Mouse (Mus musculus) liver, embryonic 14.5 days (tissue): ENCODE data around the gene C1qtnf2. TPM values are rescaled to one million over a fixed set of nuclear protein-coding genes. Genes with fewer than 3 reads are reported as not detected.

Source experiments
- ATAC-seq: fragments of 200-750 bp; cut with Nextera tagmentation; 2 replicates; pipeline ENCODE4 v1.8.0; 2017; ENCODE audit warnings: moderate number of reproducible peaks, mild to moderate bottlenecking, moderate library complexity; ENCODE audit not compliant: insufficient read depth
- DNase-seq, 3 experiments: peaks; one replicate each; pipeline ENCODE4 v3.0.0-alpha.2; 2012 to 2013; ENCODE audit warnings: low read depth in 3 of 3, low spot score in 3 of 3
- H3K27ac ChIP-seq: fragments of 300-500 bp; sonication (generic); 2 replicates; pipeline ENCODE4 v1.5.1; 2014; ENCODE audit warnings: moderate library complexity, mild to moderate bottlenecking, control low read depth, inconsistent platforms
- H3K27me3 ChIP-seq: fragments of 300-500 bp; sonication (generic); 2 replicates; pipeline ENCODE4 v1.6.1; 2014; ENCODE audit warnings: mild to moderate bottlenecking, low read length, moderate library complexity; ENCODE audit not compliant: control insufficient read depth, insufficient read depth
- H3K36me3 ChIP-seq: fragments of 300-500 bp; sonication (generic); replicated peaks from 2 replicates; pipeline ENCODE4 v1.6.1; 2014; ENCODE audit warnings: low read depth; ENCODE audit not compliant: control insufficient read depth, insufficient read depth
- H3K4me1 ChIP-seq, 2 experiments: fragments of 200-500 bp in 1 of 2; fragments of 300-500 bp in 1 of 2; sonication (generic) in 1 of 2; replicated peaks; 2 replicates each; pipeline ENCODE4 v1.6.1; 2012 to 2014; ENCODE audit warnings: antibody characterized with exemption in 1 of 2, inconsistent platforms in 1 of 2, low read length in 1 of 2; ENCODE audit not compliant: control insufficient read depth in 2 of 2, insufficient read depth in 2 of 2
- H3K4me2 ChIP-seq: fragments of 300-500 bp; sonication (generic); 2 replicates; pipeline ENCODE4 v1.6.1; 2014; ENCODE audit warnings: low read depth, mild to moderate bottlenecking, control low read depth, moderate library complexity
- H3K4me3 ChIP-seq, 2 experiments: fragments of 200-500 bp in 1 of 2; fragments of 300-500 bp in 1 of 2; sonication (generic) in 1 of 2; 2 replicates each; pipeline ENCODE4 v1.5.1; 2012 to 2014; ENCODE audit warnings: low read depth in 2 of 2, low read length in 2 of 2, mild to moderate bottlenecking in 2 of 2, control low read depth in 1 of 2, inconsistent platforms in 1 of 2, moderate library complexity in 1 of 2; ENCODE audit not compliant: insufficient read depth in 1 of 2
- H3K9ac ChIP-seq: fragments of 300-500 bp; sonication (generic); replicated peaks from 2 replicates; pipeline ENCODE4 v1.6.1; 2014; ENCODE audit warnings: mild to moderate bottlenecking, control low read depth, moderate library complexity
- H3K9me3 ChIP-seq: fragments of 300-500 bp; sonication (generic); 2 replicates; pipeline ENCODE4 v1.6.1; 2016; ENCODE audit warnings: low read length, mixed read lengths; ENCODE audit not compliant: control insufficient read depth
- CTCF ChIP-seq: IDR thresholded peaks from 2 replicates; pipeline ENCODE4 v1.5.1; 2016; ENCODE audit warnings: antibody characterized with exemption, low read depth, control low read depth
- EP300 ChIP-seq: IDR thresholded peaks from 2 replicates; pipeline ENCODE4 v1.6.1; 2016; ENCODE audit warnings: antibody characterized with exemption, low read depth
- WGBS: fragments of 180-500 bp; shearing (Covaris S2); extraction: QIAGEN DNeasy Blood & Tissue Kit; methylation state at CpG from one replicate; pipeline ENCODE4 v1.1.7; 2014; ENCODE audit not compliant: insufficient replicate concordance; 5-methylcytosine and 5-hydroxymethylcytosine counted together
- polyA plus RNA-seq, 2 experiments: library from polyadenylated mRNA; depleted of rRNA in 1 of 2; stranded (reverse) in 1 of 2; unstranded in 1 of 2; fragments of >200 nt; fragmentation: Nextera tagmentation in 1 of 2; extraction: Ambion mirVana in 1 of 2; gene quantifications; 2 replicates each; pipeline versions ENCODE4 v1.2.1 to v1.2.3; 2012 to 2014

The C1qtnf2 gene
- polyA plus RNA-seq, 2 experiments: 0.32 to 0.41 TPM

DNA sequence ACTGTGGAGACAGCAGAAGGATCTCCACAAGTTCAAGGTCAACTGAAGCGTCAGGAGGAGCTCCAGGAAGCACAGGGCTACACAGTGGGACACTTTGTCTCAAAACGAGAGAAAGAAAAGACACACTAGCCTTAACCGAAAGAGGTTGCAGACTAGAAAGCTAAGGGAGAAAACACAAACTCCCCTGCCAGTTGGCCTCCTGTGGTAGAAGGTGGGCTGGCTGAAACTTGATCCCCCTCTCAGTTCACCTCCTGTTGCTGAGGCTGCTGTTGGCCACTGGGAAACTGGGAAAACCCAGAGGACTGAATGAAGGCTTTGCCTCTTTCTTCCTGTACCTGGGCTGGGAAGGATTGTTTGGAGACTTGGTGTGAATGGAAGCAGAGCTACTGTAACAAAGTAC is 56.0 kb downstream of the C1qtnf2 start:
- no peaks in the 10 kb centered on the region for H3K9me3 ChIP-seq
- ATAC-seq: no peak
- 58% methylated on average over 3 of the region's 3 CpGs for WGBS
- no peak for DNase-seq
- TF ChIP-seq CTCF (no peak), EP300 (no peak)
- no peak overlapping the region for H3K9ac ChIP-seq
- H3K4me3 ChIP-seq: no peak overlapping the region
- peaks cover 16% of the 10 kb centered on the region for H3K27me3 ChIP-seq
- H3K4me2 ChIP-seq: no peak overlapping the region
- no peak overlapping the region for H3K27ac ChIP-seq
- 0 out of 4 replicates have a peak, but pooled peaks cover 0 to 4% of the 10 kb centered on the region in 2 experiments for H3K4me1 ChIP-seq
- no peaks in the 10 kb centered on the region for H3K36me3 ChIP-seq

DNA sequence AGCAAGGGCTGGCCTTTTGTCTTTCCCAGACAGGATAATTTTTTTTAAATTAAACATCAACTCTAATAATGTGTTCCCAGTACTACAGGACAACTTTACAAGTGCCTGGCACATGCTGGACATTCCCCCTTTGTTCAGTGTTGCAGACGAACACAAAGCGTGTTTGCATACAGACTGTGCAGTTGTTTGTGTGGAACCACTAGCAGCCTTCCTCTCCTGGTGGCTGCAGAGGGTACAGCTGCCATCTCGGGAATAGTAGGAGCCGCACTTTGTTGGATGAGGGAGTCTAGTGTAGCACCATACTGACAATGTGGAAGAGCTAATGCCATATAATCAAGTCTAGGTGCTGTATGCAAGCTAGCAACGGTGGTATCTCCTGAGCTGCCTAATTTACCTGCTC is 57.5 kb downstream of the C1qtnf2 start:
- DNase-seq (no peak), ATAC-seq (no peak)
- H3K4me3 ChIP-seq: no peak overlapping the region
- TF ChIP-seq CTCF (0 out of 2 replicates have a peak, but pooled peaks have one; percentile 16), EP300 (no peak)
- H3K27ac ChIP-seq: no peak overlapping the region
- H3K4me2 ChIP-seq: no peak overlapping the region
- H3K36me3 ChIP-seq: no peaks in the 10 kb centered on the region
- peaks cover 16% of the 10 kb centered on the region for H3K27me3 ChIP-seq
- WGBS: 51% methylated on average over 5 of the region's 5 CpGs
- H3K9me3 ChIP-seq: no peaks in the 10 kb centered on the region
- H3K9ac ChIP-seq: no peak overlapping the region
- H3K4me1 ChIP-seq: 0 out of 4 replicates have a peak, but pooled peaks cover 0 to 4% of the 10 kb centered on the region in 2 experiments

DNA sequence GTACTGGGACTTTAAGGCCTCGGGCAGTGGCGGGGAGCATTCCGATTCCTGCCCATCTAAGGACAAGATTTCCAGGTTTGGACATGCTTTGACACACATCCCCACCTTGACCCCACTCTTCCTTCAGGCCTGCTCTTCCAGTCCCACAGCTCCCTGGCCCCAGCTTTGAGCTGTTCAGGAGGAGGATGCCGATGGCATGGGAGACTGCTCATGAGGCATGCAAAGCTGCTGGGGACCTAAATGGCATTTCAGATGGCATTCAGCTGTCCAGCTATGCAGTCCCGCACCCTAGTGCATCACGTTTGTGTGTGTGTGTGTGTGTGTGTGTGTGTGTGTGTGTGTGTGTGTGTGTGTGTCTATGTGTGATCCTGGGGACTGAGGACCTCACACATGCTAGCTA is 63.0 kb downstream of the C1qtnf2 start:
- Histone ChIP-seq H3K9me3 (no peaks in the 10 kb centered on the region), H3K36me3 (no peaks in the 10 kb centered on the region), H3K4me2 (no peak overlapping the region), H3K4me3 (no peak overlapping the region), H3K4me1 (no peaks in the 10 kb centered on the region), H3K9ac (no peak overlapping the region), H3K27me3 (no peaks in the 10 kb centered on the region), H3K27ac (no peak overlapping the region)
- 51% methylated on average over 6 of the region's 6 CpGs for WGBS
- no peak for DNase-seq
- no peak for ATAC-seq
- TF ChIP-seq EP300 (no peak), CTCF (no peak)

DNA sequence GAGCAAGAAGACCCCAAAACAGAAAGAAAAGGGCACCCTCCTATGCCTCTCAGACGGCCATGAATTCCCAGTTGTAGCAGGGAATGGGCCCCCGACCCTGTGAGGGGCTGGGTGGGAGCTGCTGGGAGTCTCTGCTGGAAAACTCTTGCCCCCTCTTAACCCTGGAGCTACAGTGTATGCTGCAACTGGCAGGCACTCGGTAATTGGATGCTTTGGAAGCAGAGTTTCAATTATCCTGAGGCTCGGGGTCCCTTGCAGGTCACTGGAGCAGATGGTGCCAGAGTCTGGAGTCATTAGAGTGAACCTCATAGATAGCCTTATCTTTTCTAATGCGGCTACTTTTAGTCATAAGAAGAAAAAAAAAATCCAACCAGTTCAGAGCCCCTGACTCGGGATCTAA is 65.8 kb downstream of the C1qtnf2 start:
- H3K9me3 ChIP-seq: no peaks in the 10 kb centered on the region
- H3K27ac ChIP-seq: no peak overlapping the region
- H3K4me1 ChIP-seq: peaks cover 0 to 14% of the 10 kb centered on the region in 2 experiments; a peak in 2 of 4 replicates
- TF ChIP-seq CTCF (no peak), EP300 (no peak)
- 34% methylated on average over 6 of the region's 6 CpGs for WGBS
- H3K4me2 ChIP-seq: no peak overlapping the region
- no peak for DNase-seq
- H3K36me3 ChIP-seq: no peaks in the 10 kb centered on the region
- H3K27me3 ChIP-seq: no peaks in the 10 kb centered on the region
- H3K9ac ChIP-seq: no peak overlapping the region
- H3K4me3 ChIP-seq: no peak overlapping the region
- no peak for ATAC-seq

Other genes starting within 250 kb of the C1qtnf2 start
- gene Pttg1, start 48.0 kb upstream of the C1qtnf2 start, polyA plus RNA-seq (2012; rRNA removed): 24.9 and 35.0 TPM in 2 replicates
- gene Pttg1, start 48.0 kb upstream of the C1qtnf2 start, polyA plus RNA-seq (2014; fragmentation: Nextera tagmentation; extraction: Ambion mirVana): 51.0 and 58.2 TPM in 2 replicates
- gene Slu7, start 40.5 kb upstream of the C1qtnf2 start, polyA plus RNA-seq (2012; rRNA removed): 2.1 and 4.9 TPM in 2 replicates
- 20.8 and 24.1 TPM in 2 replicates for gene Slu7, start 40.5 kb upstream of the C1qtnf2 start, polyA plus RNA-seq (2014; fragmentation: Nextera tagmentation; extraction: Ambion mirVana)
- gene Ccnjl, start 54.5 kb downstream of the C1qtnf2 start, polyA plus RNA-seq (2012; rRNA removed): 0.79 and 0.91 TPM in 2 replicates
- 1.2 and 1.5 TPM in 2 replicates for gene Ccnjl, start 54.5 kb downstream of the C1qtnf2 start, polyA plus RNA-seq (2014; fragmentation: Nextera tagmentation; extraction: Ambion mirVana)
- gene 4933415A04Rik, start 112.8 kb downstream of the C1qtnf2 start, polyA plus RNA-seq (2012; rRNA removed): 0.11 and 0.12 TPM in 2 replicates
- gene 4933415A04Rik, start 112.8 kb downstream of the C1qtnf2 start, polyA plus RNA-seq (2014; fragmentation: Nextera tagmentation; extraction: Ambion mirVana): 0.17 and 0.29 TPM in 2 replicates
- not detected in 2 replicates for gene Fabp6, start 127.3 kb downstream of the C1qtnf2 start, polyA plus RNA-seq (2012; rRNA removed)
- gene Fabp6, start 127.3 kb downstream of the C1qtnf2 start, polyA plus RNA-seq (2014; fragmentation: Nextera tagmentation; extraction: Ambion mirVana): not detected in 2 replicates
- 12.3 and 15.7 TPM in 2 replicates for gene Pwwp2a, start 207.7 kb downstream of the C1qtnf2 start, polyA plus RNA-seq (2012; rRNA removed)
- gene Pwwp2a, start 207.7 kb downstream of the C1qtnf2 start, polyA plus RNA-seq (2014; fragmentation: Nextera tagmentation; extraction: Ambion mirVana): 10.3 and 11.6 TPM in 2 replicates